Mouse (Mus musculus): ENCODE data around the gene Mast3. TPM values are rescaled to one million over a fixed set of nuclear protein-coding genes. Genes with fewer than 3 reads are reported as not detected.

The Mast3 gene
- polyA plus RNA-seq, 1 experiment from 2014 or later, result 5.7 TPM

- DNase-seq (ENCODE audit: low spot score), result no peak
- 90% methylated on average over 32 of the region's 32 CpGs for WGBS
- TF ChIP-seq EP300 (optimal IDR thresholded peaks at IDR 0.05) (no peak), CTCF (IDR thresholded peaks at IDR 0.05; ENCODE audit: low read depth) (no peak)
- Histone ChIP-seq H3K36me3 (ENCODE audit: control insufficient read depth, insufficient read depth, low read length) (peaks cover 20% of the 10 kb centered on the region), H3K4me3 (ENCODE audit: low read depth, low read length) (no peak overlapping the region), H3K4me1 (replicated peaks; ENCODE audit: control insufficient read depth, insufficient read depth) (peaks cover 3% of the 10 kb centered on the region; the same call in 1 of the 2 replicates), H3K27ac (replicated peaks) (no peak overlapping the region), H3K9me3 (ENCODE audit: control insufficient read depth, low read length) (no peaks in the 10 kb centered on the region), H3K9ac (ENCODE audit: low read length) (no peak overlapping the region), H3K27me3 (ENCODE audit: control insufficient read depth, insufficient read depth, low read length) (no peaks in the 10 kb centered on the region), H3K4me2 (replicated peaks; ENCODE audit: low read depth) (no peak overlapping the region)
- ATAC-seq (ENCODE audit: low FRiP score, low TSS enrichment), result no peak
These were observed 36.5 kb downstream of the Mast3 start for GRCm38 (mm10) chr8:70768231-70768776.

GRCm38 (mm10) chr8:70767503-70767902 is 37.4 kb downstream of the Mast3 start:
- 79% methylated on average over 6 of the region's 6 CpGs for WGBS
- Histone ChIP-seq H3K27ac (replicated peaks) (peak overlapping the region; percentile 79; the same call in 1 of the 2 replicates), H3K4me3 (ENCODE audit: low read depth, low read length) (no peak overlapping the region), H3K27me3 (ENCODE audit: control insufficient read depth, insufficient read depth, low read length) (no peaks in the 10 kb centered on the region), H3K4me1 (replicated peaks; ENCODE audit: control insufficient read depth, insufficient read depth) (0 out of 2 replicates have a peak, but pooled peaks cover 3% of the 10 kb centered on the region), H3K36me3 (ENCODE audit: control insufficient read depth, insufficient read depth, low read length) (peaks cover 26% of the 10 kb centered on the region), H3K4me2 (replicated peaks; ENCODE audit: low read depth) (no peak overlapping the region), H3K9ac (ENCODE audit: low read length) (0 out of 2 replicates have a peak overlapping the region, but pooled peaks have one; percentile 5), H3K9me3 (ENCODE audit: control insufficient read depth, low read length) (no peaks in the 10 kb centered on the region)
- no peak for TF ChIP-seq EP300 (optimal IDR thresholded peaks at IDR 0.05)
- no peak for TF ChIP-seq CTCF (IDR thresholded peaks at IDR 0.05; ENCODE audit: low read depth)
- DNase-seq (ENCODE audit: low spot score) (no peak), ATAC-seq (ENCODE audit: low FRiP score, low TSS enrichment) (no peak)

- 11% methylated on average over 21 of the region's 21 CpGs for WGBS
- Histone ChIP-seq H3K27me3 (ENCODE audit: control insufficient read depth, insufficient read depth, low read length) (no peaks in the 10 kb centered on the region), H3K4me3 (ENCODE audit: low read depth, low read length) (peak overlapping the region; percentile 48), H3K27ac (replicated peaks) (peak overlapping the region; percentile 79), H3K4me2 (replicated peaks; ENCODE audit: low read depth) (peak overlapping the region; percentile 87), H3K4me1 (replicated peaks; ENCODE audit: control insufficient read depth, insufficient read depth) (0 out of 2 replicates have a peak, but pooled peaks cover 3% of the 10 kb centered on the region), H3K36me3 (ENCODE audit: control insufficient read depth, insufficient read depth, low read length) (peaks cover 27% of the 10 kb centered on the region), H3K9ac (ENCODE audit: low read length) (peak overlapping the region; percentile 70), H3K9me3 (ENCODE audit: control insufficient read depth, low read length) (no peaks in the 10 kb centered on the region)
- peak; percentile 92 for DNase-seq (ENCODE audit: low spot score)
- ATAC-seq (ENCODE audit: low FRiP score, low TSS enrichment), result peak; percentile 72
- TF ChIP-seq CTCF (IDR thresholded peaks at IDR 0.05; ENCODE audit: low read depth), result no peak
- TF ChIP-seq EP300 (optimal IDR thresholded peaks at IDR 0.05), result no peak
These were observed 38.0 kb downstream of the Mast3 start for GRCm38 (mm10) chr8:70766571-70767440.

- Histone ChIP-seq H3K4me1 (replicated peaks; ENCODE audit: control insufficient read depth, insufficient read depth) (0 out of 2 replicates have a peak, but pooled peaks cover 3% of the 10 kb centered on the region), H3K4me3 (ENCODE audit: low read depth, low read length) (peak overlapping the region; percentile 48), H3K9me3 (ENCODE audit: control insufficient read depth, low read length) (no peaks in the 10 kb centered on the region), H3K4me2 (replicated peaks; ENCODE audit: low read depth) (peak overlapping the region; percentile 87), H3K36me3 (ENCODE audit: control insufficient read depth, insufficient read depth, low read length) (peaks cover 22% of the 10 kb centered on the region), H3K27ac (replicated peaks) (peak overlapping the region; percentile 79), H3K9ac (ENCODE audit: low read length) (peak overlapping the region; percentile 70), H3K27me3 (ENCODE audit: control insufficient read depth, insufficient read depth, low read length) (no peaks in the 10 kb centered on the region)
- WGBS, result 1% methylated on average over 34 of the region's 34 CpGs
- no peak for TF ChIP-seq EP300 (optimal IDR thresholded peaks at IDR 0.05)
- no peak for TF ChIP-seq CTCF (IDR thresholded peaks at IDR 0.05; ENCODE audit: low read depth)
- ATAC-seq (ENCODE audit: low FRiP score, low TSS enrichment) (no peak), DNase-seq (ENCODE audit: low spot score) (peak; percentile 71)
These were observed 38.9 kb downstream of the Mast3 start for GRCm38 (mm10) chr8:70765838-70766570.

- 50% methylated on average over 9 of the region's 9 CpGs for WGBS
- Histone ChIP-seq H3K36me3 (ENCODE audit: control insufficient read depth, insufficient read depth, low read length) (peaks cover 17% of the 10 kb centered on the region), H3K9me3 (ENCODE audit: control insufficient read depth, low read length) (no peaks in the 10 kb centered on the region), H3K27ac (replicated peaks) (peak overlapping the region; percentile 82), H3K9ac (ENCODE audit: low read length) (peak overlapping the region; percentile 70), H3K4me3 (ENCODE audit: low read depth, low read length) (peak overlapping the region; percentile 48), H3K4me1 (replicated peaks; ENCODE audit: control insufficient read depth, insufficient read depth) (0 out of 2 replicates have a peak, but pooled peaks cover 3% of the 10 kb centered on the region), H3K27me3 (ENCODE audit: control insufficient read depth, insufficient read depth, low read length) (no peaks in the 10 kb centered on the region), H3K4me2 (replicated peaks; ENCODE audit: low read depth) (peak overlapping the region; percentile 87)
- DNase-seq (ENCODE audit: low spot score), result no peak
- ATAC-seq (ENCODE audit: low FRiP score, low TSS enrichment), result no peak
- no peak for TF ChIP-seq EP300 (optimal IDR thresholded peaks at IDR 0.05)
- no peak for TF ChIP-seq CTCF (IDR thresholded peaks at IDR 0.05; ENCODE audit: low read depth)
These were observed 39.5 kb downstream of the Mast3 start for GRCm38 (mm10) chr8:70765329-70765728.
